Mouse (Mus musculus) kidney, adult 2 months (tissue): ENCODE data around the gene Adamts7.

Experiments
- CTCF ChIP-seq: fragments of 200-500 bp; conservative IDR thresholded peaks from 2 replicates; pipeline ENCODE4 v1.5.1; 2011; ENCODE audit warnings: low read depth, mild to moderate bottlenecking, control low read depth, low read length, moderate library complexity, mixed read lengths; ENCODE audit not compliant: insufficient read depth, insufficient read length
- POLR2A ChIP-seq: fragments of 200-500 bp; IDR thresholded peaks from one replicate; pipeline ENCODE4 v1.6.1; 2011; ENCODE audit warnings: low read depth, low read length, control low read depth

DNA sequence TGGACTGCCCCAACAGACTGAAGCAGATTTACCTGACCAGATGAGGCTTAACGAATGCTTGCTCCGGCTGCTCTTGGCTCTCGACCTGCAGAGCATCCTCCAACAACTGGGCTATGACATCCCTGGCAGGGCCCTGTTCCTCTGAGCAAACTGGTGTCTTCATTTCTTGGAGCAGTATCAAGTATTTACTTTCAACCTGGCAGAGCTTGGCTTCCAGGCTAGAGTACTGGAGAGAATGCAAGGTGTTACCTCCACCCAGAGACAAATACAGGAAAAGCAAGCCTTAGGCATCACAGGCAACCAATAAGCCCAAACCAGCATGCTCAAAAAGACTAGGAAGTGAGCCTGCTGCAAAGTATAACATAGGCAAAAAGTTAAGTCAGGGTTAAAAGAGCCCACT is 59.4 kb downstream of the Adamts7 start:
- no peak for TF ChIP-seq CTCF
- TF ChIP-seq POLR2A: no peak
